Mouse (Mus musculus): Measurements from ENCODE around the gene Zfp110. TPM values are rescaled to one million over a fixed set of nuclear protein-coding genes. Genes with fewer than 3 reads are reported as not detected.
"Not testable (repeated sequence)": the region's sequence is repeated elsewhere in the genome, so short reads cannot be mapped to it uniquely, and the experiment has no call there.

Gene Zfp110
- polyA plus RNA-seq, 1 experiment: 11.4 TPM

GRCm38 (mm10) chr7:12835779-12836178 lies 1.2 kb downstream of the Zfp110 start:
- peak overlapping the region; percentile 76 for H3K4me3 ChIP-seq
- H3K79me2 ChIP-seq (ENCODE audit: control insufficient read depth, insufficient read depth): no peaks in the 10 kb centered on the region
- no peak overlapping the region for H3ac ChIP-seq (ENCODE audit: control insufficient read depth, insufficient read length)
- H3K36me3 ChIP-seq (ENCODE audit: control insufficient read depth, insufficient read depth): peaks cover 16% of the 10 kb centered on the region
- TF ChIP-seq TCF3 (IDR thresholded peaks at IDR 0.05; ENCODE audit: insufficient read length, low read depth) (no peak), TCF12 (IDR thresholded peaks at IDR 0.05; ENCODE audit: insufficient read depth, poor library complexity, severe bottlenecking) (no peak), USF1 (IDR thresholded peaks at IDR 0.05; ENCODE audit: low read depth) (no peak)
- peak overlapping the region; percentile 73 for H3K4me2 ChIP-seq (ENCODE audit: low read depth)
- no peaks in the 10 kb centered on the region for H3K27me3 ChIP-seq (ENCODE audit: control insufficient read depth, insufficient read depth, insufficient read length)

- H3K36me3 ChIP-seq (ENCODE audit: control insufficient read depth, insufficient read depth): no peaks in the 10 kb centered on the region
- H3K79me2 ChIP-seq (ENCODE audit: control insufficient read depth, insufficient read depth): no peaks in the 10 kb centered on the region
- no peak overlapping the region for H3K4me3 ChIP-seq
- no peak overlapping the region for H3ac ChIP-seq (ENCODE audit: control insufficient read depth, insufficient read length)
- no peaks in the 10 kb centered on the region for H3K27me3 ChIP-seq (ENCODE audit: control insufficient read depth, insufficient read depth, insufficient read length)
- H3K4me2 ChIP-seq (ENCODE audit: low read depth): no peak overlapping the region
- no peak for TF ChIP-seq TCF12 (IDR thresholded peaks at IDR 0.05; ENCODE audit: insufficient read depth, poor library complexity, severe bottlenecking)
- no peak for TF ChIP-seq MYOG (IDR thresholded peaks at IDR 0.05; ENCODE audit: control insufficient read depth in 1 of 3, insufficient read depth in 1 of 3, insufficient read length in 2 of 3, low read depth in 2 of 3)
- no peak for TF ChIP-seq REST (IDR thresholded peaks at IDR 0.05; ENCODE audit: insufficient read depth, insufficient read length)
- no peak for TF ChIP-seq E2F4 (IDR thresholded peaks at IDR 0.05; ENCODE audit: insufficient read depth)
- no peak for TF ChIP-seq CEBPB (IDR thresholded peaks at IDR 0.05; ENCODE audit: insufficient read depth, poor library complexity, severe bottlenecking)
- no peak for TF ChIP-seq TCF3 (IDR thresholded peaks at IDR 0.05; ENCODE audit: insufficient read length, low read depth)
- no peak for TF ChIP-seq POLR2AphosphoS2 (IDR thresholded peaks at IDR 0.05; ENCODE audit: insufficient read length, low read depth)
- no peak for TF ChIP-seq MYOD1 (IDR thresholded peaks at IDR 0.05; ENCODE audit: control insufficient read depth in 1 of 3, insufficient read length in 2 of 3, low read depth in 2 of 3)
- TF ChIP-seq POLR2A (IDR thresholded peaks at IDR 0.05; ENCODE audit: insufficient read length, low read depth): no peak
Observed at GRCm38 (mm10) chr7:12874301-12874700, 39.7 kb downstream of the Zfp110 start.

- H3ac ChIP-seq (ENCODE audit: control insufficient read depth, insufficient read length): no peak overlapping the region
- peak overlapping the region; percentile 58 for H3K4me3 ChIP-seq
- H3K27me3 ChIP-seq (ENCODE audit: control insufficient read depth, insufficient read depth, insufficient read length): no peaks in the 10 kb centered on the region
- no peaks in the 10 kb centered on the region for H3K79me2 ChIP-seq (ENCODE audit: control insufficient read depth, insufficient read depth)
- H3K36me3 ChIP-seq (ENCODE audit: control insufficient read depth, insufficient read depth): peaks cover under 1% of the 10 kb centered on the region
- H3K4me2 ChIP-seq (ENCODE audit: low read depth): no peak overlapping the region
- no peak for TF ChIP-seq POLR2AphosphoS2 (IDR thresholded peaks at IDR 0.05; ENCODE audit: insufficient read length, low read depth)
- no peak for TF ChIP-seq REST (IDR thresholded peaks at IDR 0.05; ENCODE audit: insufficient read depth, insufficient read length)
- TF ChIP-seq USF1 (IDR thresholded peaks at IDR 0.05; ENCODE audit: low read depth): no peak
- TF ChIP-seq TCF3 (IDR thresholded peaks at IDR 0.05; ENCODE audit: insufficient read length, low read depth): no peak
- no peak for TF ChIP-seq MAX (IDR thresholded peaks at IDR 0.05; ENCODE audit: low read depth)
- TF ChIP-seq MYOD1 (IDR thresholded peaks at IDR 0.05; ENCODE audit: control insufficient read depth in 1 of 3, insufficient read length in 2 of 3, low read depth in 2 of 3): no peak
- TF ChIP-seq POLR2A (IDR thresholded peaks at IDR 0.05; ENCODE audit: insufficient read length, low read depth): no peak
- TF ChIP-seq SRF (IDR thresholded peaks at IDR 0.05; ENCODE audit: control insufficient read depth, insufficient read length, low read depth): no peak
- TF ChIP-seq TCF12 (IDR thresholded peaks at IDR 0.05; ENCODE audit: insufficient read depth, poor library complexity, severe bottlenecking): no peak
- no peak for TF ChIP-seq E2F4 (IDR thresholded peaks at IDR 0.05; ENCODE audit: insufficient read depth)
- no peak for TF ChIP-seq CEBPB (IDR thresholded peaks at IDR 0.05; ENCODE audit: insufficient read depth, poor library complexity, severe bottlenecking)
- no peak for TF ChIP-seq MYOG (IDR thresholded peaks at IDR 0.05; ENCODE audit: control insufficient read depth in 1 of 3, insufficient read depth in 1 of 3, insufficient read length in 2 of 3, low read depth in 2 of 3)
Observed at GRCm38 (mm10) chr7:12880036-12880435, 45.5 kb downstream of the Zfp110 start.

GRCm38 (mm10) chr7:12880497-12880896 lies 45.9 kb downstream of the Zfp110 start:
- H3K27me3 ChIP-seq (ENCODE audit: control insufficient read depth, insufficient read depth, insufficient read length); H3ac ChIP-seq (ENCODE audit: control insufficient read depth, insufficient read length); H3K79me2 ChIP-seq (ENCODE audit: control insufficient read depth, insufficient read depth); H3K36me3 ChIP-seq (ENCODE audit: control insufficient read depth, insufficient read depth): not testable (repeated sequence)
- peak overlapping the region; percentile 86 for H3K4me2 ChIP-seq (ENCODE audit: low read depth)
- H3K4me3 ChIP-seq: peak overlapping the region; percentile 58

- H3ac ChIP-seq (ENCODE audit: control insufficient read depth, insufficient read length): peak within 1 kb of the TSS; percentile 16
- H3K27me3 ChIP-seq (ENCODE audit: control insufficient read depth, insufficient read depth, insufficient read length): no peaks in the 10 kb centered on the region
- peaks cover 9% of the 10 kb centered on the region for H3K36me3 ChIP-seq (ENCODE audit: control insufficient read depth, insufficient read depth)
- H3K79me2 ChIP-seq (ENCODE audit: control insufficient read depth, insufficient read depth): no peaks in the 10 kb centered on the region
- peak; percentile 32 for TF ChIP-seq POLR2AphosphoS2 (IDR thresholded peaks at IDR 0.05; ENCODE audit: insufficient read length, low read depth)
- peak; percentile 28 for TF ChIP-seq POLR2A (IDR thresholded peaks at IDR 0.05; ENCODE audit: insufficient read length, low read depth)
- TF ChIP-seq MYOD1 (IDR thresholded peaks at IDR 0.05; ENCODE audit: control insufficient read depth in 1 of 3, insufficient read length in 2 of 3, low read depth in 2 of 3): no peak
- H3K4me3 ChIP-seq: peak within 1 kb of the TSS; percentile 58
- H3K4me2 ChIP-seq (ENCODE audit: low read depth): peak within 1 kb of the TSS; percentile 86
Observed at GRCm38 (mm10) chr7:12880911-12881660, 46.5 kb downstream of the Zfp110 start, which contains the start of gene Zfp128. Gene Zfp128, plus strand, starts transcription at chr7:12881177.

All from myocyte (in vitro differentiated cells).